Mouse (Mus musculus) testis, adult 2 months (tissue): ENCODE measurements at regions not wholly inside any gene's neighbourhood (a gene's known extent, or its start where the extent isn't known, plus 50 kb on each side); places are given as distances from the start of the nearest gene placed in this dataset.

Source experiments
- H3K27ac ChIP-seq: fragments of 200-500 bp; 2 replicates; pipeline ENCODE4 v1.5.1; 2012; ENCODE audit warnings: low read depth, low read length; ENCODE audit not compliant: control insufficient read depth, insufficient read depth
- H3K27me3 ChIP-seq: fragments of 200-500 bp; 2 replicates; pipeline ENCODE4 v1.6.1; 2012; ENCODE audit warnings: mild to moderate bottlenecking, low read length, moderate library complexity; ENCODE audit not compliant: control insufficient read depth, insufficient read depth
- H3K36me3 ChIP-seq: fragments of 200-500 bp; 2 replicates; pipeline ENCODE4 v1.6.1; 2012; ENCODE audit warnings: mild to moderate bottlenecking, low read length; ENCODE audit not compliant: control insufficient read depth, insufficient read depth
- H3K4me1 ChIP-seq: fragments of 200-500 bp; 2 replicates; pipeline ENCODE4 v1.6.1; 2012; ENCODE audit warnings: low read length; ENCODE audit not compliant: control insufficient read depth, insufficient read depth
- H3K4me3 ChIP-seq: fragments of 200-500 bp; 2 replicates; pipeline ENCODE4 v1.5.1; 2012; ENCODE audit warnings: low read depth, mild to moderate bottlenecking, low read length, moderate library complexity, mixed read lengths; ENCODE audit not compliant: control insufficient read depth
- CTCF ChIP-seq: fragments of 200-500 bp; IDR thresholded peaks from 2 replicates; pipeline ENCODE4 v1.5.1; 2012; ENCODE audit warnings: low read depth, mild to moderate bottlenecking, inconsistent platforms, low read length, moderate library complexity; ENCODE audit not compliant: control insufficient read depth, insufficient read depth, insufficient replicate concordance
- POLR2A ChIP-seq: fragments of 200-500 bp; IDR thresholded peaks from 2 replicates; pipeline ENCODE4 v1.6.1; 2012; ENCODE audit warnings: low read depth, mild to moderate bottlenecking, inconsistent platforms, low read length, moderate library complexity; ENCODE audit not compliant: control insufficient read depth

- Histone ChIP-seq H3K27ac (no peak overlapping the region), H3K4me3 (no peak overlapping the region), H3K4me1 (no peaks in the 10 kb centered on the region; the same call in 1 of the 2 replicates), H3K27me3 (no peaks in the 10 kb centered on the region), H3K36me3 (no peaks in the 10 kb centered on the region)
- TF ChIP-seq POLR2A = no peak
- no peak for TF ChIP-seq CTCF
Measured at GRCm38 (mm10) chr16:91970461-91970860, 87.6 kb upstream of the Mrps6 start.

- TF ChIP-seq CTCF = no peak
- no peak for TF ChIP-seq POLR2A
Measured at GRCm38 (mm10) chr16:91973183-91973582, 84.9 kb upstream of the Mrps6 start.

GRCm38 (mm10) chr16:91976194-91976805 is 81.8 kb upstream of the Mrps6 start:
- Histone ChIP-seq H3K27me3 (no peaks in the 10 kb centered on the region), H3K36me3 (no peaks in the 10 kb centered on the region), H3K4me3 (peak overlapping the region; percentile 41), H3K27ac (no peak overlapping the region), H3K4me1 (peaks cover 8% of the 10 kb centered on the region)
- TF ChIP-seq CTCF = no peak
- no peak for TF ChIP-seq POLR2A

More at GRCm38 (mm10) chr16:91973183-91973582, 84.9 kb upstream of the Mrps6 start:
- H3K36me3 ChIP-seq = no peaks in the 10 kb centered on the region
- H3K27me3 ChIP-seq = no peaks in the 10 kb centered on the region
- H3K27ac ChIP-seq = no peak overlapping the region
- peaks cover 6% of the 10 kb centered on the region for H3K4me1 ChIP-seq
- H3K4me3 ChIP-seq = no peak overlapping the region

GRCm38 (mm10) chr16:91978423-91978822 is 79.6 kb upstream of the Mrps6 start:
- Histone ChIP-seq H3K27ac (no peak overlapping the region), H3K27me3 (no peaks in the 10 kb centered on the region), H3K36me3 (no peaks in the 10 kb centered on the region), H3K4me3 (no peak overlapping the region), H3K4me1 (peaks cover 8% of the 10 kb centered on the region)
- no peak for TF ChIP-seq CTCF
- TF ChIP-seq POLR2A = no peak

- H3K4me3 ChIP-seq = no peak overlapping the region
- no peaks in the 10 kb centered on the region for H3K36me3 ChIP-seq
- H3K4me1 ChIP-seq = peaks cover 8% of the 10 kb centered on the region
- no peaks in the 10 kb centered on the region for H3K27me3 ChIP-seq
- TF ChIP-seq POLR2A (no peak), CTCF (no peak)
- H3K27ac ChIP-seq = no peak overlapping the region
Measured at GRCm38 (mm10) chr16:91978846-91979245, 79.2 kb upstream of the Mrps6 start.

GRCm38 (mm10) chr16:91980482-91980881 is 77.6 kb upstream of the Mrps6 start:
- Histone ChIP-seq H3K4me3 (no peak overlapping the region), H3K4me1 (peaks cover 19% of the 10 kb centered on the region), H3K27ac (no peak overlapping the region), H3K27me3 (no peaks in the 10 kb centered on the region), H3K36me3 (no peaks in the 10 kb centered on the region)
- TF ChIP-seq CTCF = no peak
- TF ChIP-seq POLR2A = no peak

- H3K27ac ChIP-seq = peak overlapping the region; percentile 97
- H3K4me1 ChIP-seq = peaks cover 15% of the 10 kb centered on the region
- TF ChIP-seq POLR2A (no peak), CTCF (no peak)
- no peaks in the 10 kb centered on the region for H3K36me3 ChIP-seq
- peak overlapping the region; percentile 91 for H3K4me3 ChIP-seq
- no peaks in the 10 kb centered on the region for H3K27me3 ChIP-seq
Measured at GRCm38 (mm10) chr16:91985211-91985610, 72.9 kb upstream of the Mrps6 start.

- Histone ChIP-seq H3K27me3 (no peaks in the 10 kb centered on the region), H3K27ac (no peak overlapping the region), H3K36me3 (no peaks in the 10 kb centered on the region), H3K4me3 (no peak overlapping the region), H3K4me1 (peaks cover 22% of the 10 kb centered on the region)
- TF ChIP-seq POLR2A (no peak), CTCF (no peak)
Measured at GRCm38 (mm10) chr16:91989332-91989731, 68.7 kb upstream of the Mrps6 start.
